Mouse (Mus musculus) thymus, adult 2 months (tissue): Measurements from ENCODE around the gene Sec14l3.

Experiments
- CTCF ChIP-seq: fragments of 200-500 bp; IDR thresholded peaks from 2 replicates; pipeline ENCODE4 v1.5.1; 2012; ENCODE audit warnings: mild to moderate bottlenecking, control low read depth, low read length, moderate library complexity, borderline replicate concordance; ENCODE audit not compliant: control insufficient read depth, poor library complexity, insufficient read depth; ENCODE audit errors: extremely low read depth
- POLR2A ChIP-seq: fragments of 200-500 bp; IDR thresholded peaks from 2 replicates; pipeline ENCODE4 v1.6.1; 2012; ENCODE audit warnings: mild to moderate bottlenecking, low read length, control low read depth, moderate library complexity; ENCODE audit not compliant: control insufficient read depth, poor library complexity, insufficient read depth; ENCODE audit errors: extremely low read depth

DNA sequence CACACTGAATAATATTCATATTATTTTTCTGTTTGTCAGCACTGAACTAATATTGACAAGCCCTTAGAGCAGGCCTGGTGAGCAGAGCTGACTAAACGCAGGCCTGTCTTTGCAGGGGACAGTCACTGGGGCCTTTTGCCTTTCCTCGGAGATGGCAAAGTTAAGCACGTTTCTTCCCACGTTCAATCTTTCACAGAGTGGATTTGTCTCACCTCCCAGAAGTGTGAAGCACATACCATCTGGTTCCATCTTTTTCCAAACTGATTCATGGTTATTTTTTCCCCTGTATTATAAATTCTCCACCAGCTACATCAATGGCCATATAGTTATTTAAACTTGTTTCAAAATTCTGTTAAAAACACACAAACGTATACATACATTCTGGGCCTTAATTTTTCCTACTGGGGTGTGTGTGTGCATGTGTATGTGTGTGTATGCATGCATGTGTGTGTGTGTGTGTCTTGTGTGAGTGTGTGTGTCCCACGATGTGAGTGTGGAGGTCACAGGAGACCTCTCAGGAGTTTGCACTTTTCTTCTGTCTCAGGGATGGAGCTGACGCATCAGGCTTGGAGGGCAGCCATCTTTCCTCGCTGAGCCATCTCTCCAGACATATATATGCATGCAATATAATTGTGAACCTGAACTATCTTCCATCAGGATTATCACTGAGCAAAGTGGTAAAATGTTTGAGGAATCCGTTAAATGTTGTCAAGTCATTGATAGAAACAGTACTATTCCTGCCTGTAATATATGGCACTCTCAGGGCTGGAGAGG lies 36.9 kb upstream of the Sec14l3 start:
- no peak for TF ChIP-seq CTCF
- no peak for TF ChIP-seq POLR2A
